9 mouse cellular contexts compared by ENCODE assay signal in genomic region chr3:138026286-138026685, GRCm38 (mm10). TPM values are rescaled to one million over a fixed set of nuclear protein-coding genes. Genes with fewer than 3 reads are reported as not detected.
DNase-seq lines count a peak whose midpoint lies in the region; ATAC-seq lines count a peak whose summit lies in the region.
"Had no signal": no experiment of that assay in that cellular context is flagged by ENCODE, and none has a peak within 500 bp of the region (broad histone marks: within the 10 kb centered on the region; RNA-seq: fewer than 3 reads in every experiment).

No protein-coding gene starts in this region.

- H3K9me3 ChIP-seq in midbrain, embryonic 11.5 days (ENCODE audit: control insufficient read depth, low read length), result no peaks in the 10 kb centered on the region
- no peaks in the 10 kb centered on the region for H3K9me3 ChIP-seq in midbrain, embryonic 16.5 days (replicated peaks; ENCODE audit: control insufficient read depth, low read length, poor library complexity, severe bottlenecking)
- no peaks in the 10 kb centered on the region for H3K9me3 ChIP-seq in heart, embryonic 14.5 days (ENCODE audit: control insufficient read depth, low read length)
- H3K9me3 ChIP-seq in forebrain, embryonic 15.5 days, result no peaks in the 10 kb centered on the region
- H3K9me3 ChIP-seq: hindbrain, embryonic 15.5 days had no signal

- H3K36me3 ChIP-seq in midbrain, embryonic 11.5 days (ENCODE audit: control insufficient read depth, insufficient read depth, low read length), result no peaks in the 10 kb centered on the region
- H3K36me3 ChIP-seq in midbrain, embryonic 16.5 days (ENCODE audit: control insufficient read depth, insufficient read depth, low read length), result no peaks in the 10 kb centered on the region
- H3K36me3 ChIP-seq in heart, embryonic 14.5 days (ENCODE audit: control insufficient read depth, insufficient read depth, low read length), result no peaks in the 10 kb centered on the region
- H3K36me3 ChIP-seq in forebrain, embryonic 15.5 days, result no peaks in the 10 kb centered on the region
- H3K36me3 ChIP-seq: hindbrain, embryonic 15.5 days had no signal

- no peak overlapping the region for H3K4me3 ChIP-seq in midbrain, embryonic 11.5 days (ENCODE audit: low read depth, low read length)
- H3K4me3 ChIP-seq in midbrain, embryonic 16.5 days (ENCODE audit: low read depth, low read length), result no peak overlapping the region
- H3K4me3 ChIP-seq in heart, embryonic 14.5 days (ENCODE audit: control insufficient read depth in 1 of 2, insufficient read depth in 1 of 2, low read depth in 1 of 2, low read length in 2 of 2), result peak overlapping the region in 1 of 2 experiments; percentile 23; a peak in 1 of 4 replicates
- no peak overlapping the region for H3K4me3 ChIP-seq in forebrain, embryonic 15.5 days
- H3K4me3 ChIP-seq: hindbrain, embryonic 15.5 days had no signal

- no peaks in the 10 kb centered on the region for H3K27me3 ChIP-seq in midbrain, embryonic 11.5 days (ENCODE audit: control insufficient read depth, insufficient read depth, low read length)
- no peaks in the 10 kb centered on the region for H3K27me3 ChIP-seq in midbrain, embryonic 16.5 days (ENCODE audit: control insufficient read depth, insufficient read depth, low read depth, low read length)
- no peaks in the 10 kb centered on the region for H3K27me3 ChIP-seq in heart, embryonic 14.5 days (ENCODE audit: control insufficient read depth, insufficient read depth, low read length)
- no peaks in the 10 kb centered on the region for H3K27me3 ChIP-seq in forebrain, embryonic 15.5 days
- H3K27me3 ChIP-seq: hindbrain, embryonic 15.5 days had no signal

- H3K4me2 ChIP-seq in midbrain, embryonic 11.5 days, result no peak overlapping the region
- H3K4me2 ChIP-seq in midbrain, embryonic 16.5 days (ENCODE audit: low read length), result no peak overlapping the region
- peak overlapping the region; percentile 23 for H3K4me2 ChIP-seq in heart, embryonic 14.5 days (ENCODE audit: low read length)
- no peak overlapping the region for H3K4me2 ChIP-seq in forebrain, embryonic 15.5 days (replicated peaks)
- H3K4me2 ChIP-seq: hindbrain, embryonic 15.5 days had no signal

- H3K27ac ChIP-seq in midbrain, embryonic 11.5 days (ENCODE audit: low read depth, low read length), result no peak overlapping the region
- no peak overlapping the region for H3K27ac ChIP-seq in midbrain, embryonic 16.5 days (ENCODE audit: low read length)
- peak overlapping the region; percentile 78 to 95 for H3K27ac ChIP-seq in heart, embryonic 14.5 days (replicated peaks in 1 of 2; ENCODE audit: control insufficient read depth in 1 of 2, insufficient read depth in 1 of 2, low read depth in 2 of 2, low read length in 2 of 2)
- no peak overlapping the region for H3K27ac ChIP-seq in forebrain, embryonic 15.5 days (replicated peaks)
- H3K27ac ChIP-seq: hindbrain, embryonic 15.5 days had no signal

- ATAC-seq in midbrain, embryonic 11.5 days (ENCODE audit: low FRiP score), result no peak
- no peak for ATAC-seq in midbrain, embryonic 16.5 days
- peak; percentile 17; the same call in 1 of the 2 replicates for ATAC-seq in common myeloid progenitor, adult 5-6 weeks (replicated peaks; ENCODE audit: low read depth, poor library complexity, severe bottlenecking)
- ATAC-seq in heart, embryonic 14.5 days (ENCODE audit: insufficient number of reproducible peaks, insufficient read depth, low FRiP score, low read depth), result peak; percentile 61; the same call in 1 of the 2 replicates
- ATAC-seq in forebrain, embryonic 15.5 days (replicated peaks), result no peak
- no peak for ATAC-seq in CD4-positive, CD25-positive, alpha-beta regulatory T cell, adult 4 months

- WGBS in midbrain, embryonic 11.5 days, result 84% methylated on average over 10 of the region's 10 CpGs
- WGBS in midbrain, embryonic 16.5 days, result 86% methylated on average over 10 of the region's 10 CpGs
- 23% methylated on average over 10 of the region's 10 CpGs for WGBS in heart, embryonic 14.5 days
- 86% methylated on average over 10 of the region's 10 CpGs for WGBS in forebrain, embryonic 15.5 days

- DNase-seq in midbrain, embryonic 11.5 days (ENCODE audit: low spot score, missing footprints), result peak; percentile 62
- peak; percentile 7 for DNase-seq in right cerebral cortex, postnatal 25 days
- no peak for DNase-seq in ovary, adult 18-20 months (ENCODE audit: low spot score)

- no peaks in the 10 kb centered on the region for H3K4me1 ChIP-seq in midbrain, embryonic 11.5 days (ENCODE audit: control insufficient read depth, insufficient read depth, low read length)
- H3K4me1 ChIP-seq in midbrain, embryonic 16.5 days (ENCODE audit: control insufficient read depth, insufficient read depth, low read length), result no peaks in the 10 kb centered on the region
- H3K4me1 ChIP-seq in heart, embryonic 14.5 days (ENCODE audit: control insufficient read depth in 2 of 2, insufficient read depth in 2 of 2, low read length in 2 of 2), result peaks cover 5 to 9% of the 10 kb centered on the region in 2 experiments; a peak in 3 of 4 replicates
- H3K4me1 ChIP-seq in forebrain, embryonic 15.5 days, result no peaks in the 10 kb centered on the region
- H3K4me1 ChIP-seq: hindbrain, embryonic 15.5 days had no signal

- H3K9ac ChIP-seq in midbrain, embryonic 11.5 days (ENCODE audit: low read length), result no peak overlapping the region
- H3K9ac ChIP-seq in midbrain, embryonic 16.5 days (ENCODE audit: low read depth, low read length), result no peak overlapping the region
- 0 out of 2 replicates have a peak overlapping the region, but pooled peaks have one; percentile 8 for H3K9ac ChIP-seq in heart, embryonic 14.5 days (ENCODE audit: low read length)
- H3K9ac ChIP-seq in forebrain, embryonic 15.5 days (replicated peaks), result no peak overlapping the region
- H3K9ac ChIP-seq: hindbrain, embryonic 15.5 days had no signal

RNA-seq across cellular contexts. Expression of gene 1110002E22Rik, which starts 38.6 kb away (rescaled TPM):
- polyA plus RNA-seq in midbrain, embryonic 11.5 days (2014; fragmentation: Nextera tagmentation; extraction: Ambion mirVana), result 0.01 and 0.08 TPM in 2 replicates
- 0.06 and 0.08 TPM in 2 replicates for polyA plus RNA-seq in midbrain, embryonic 16.5 days (2015; fragmentation: Nextera tagmentation; extraction: Ambion mirVana)
- not detected in 2 replicates for total RNA-seq in common myeloid progenitor, adult 5-6 weeks (2017)
- polyA plus RNA-seq in heart, embryonic 14.5 days (2014; fragmentation: Nextera tagmentation; extraction: Ambion mirVana), result 16.5 and 18.7 TPM in 2 replicates
- polyA plus RNA-seq in forebrain, embryonic 15.5 days (2015; fragmentation: Nextera tagmentation; extraction: Ambion mirVana), result 0.14 and 0.22 TPM in 2 replicates
- polyA plus RNA-seq in CD4-positive, CD25-positive, alpha-beta regulatory T cell, adult 4 months (2017; shearing (Covaris generic)), result not detected

RNA-seq across cellular contexts. Expression of gene Gm5105, which starts 40.9 kb away (rescaled TPM):
- polyA plus RNA-seq in midbrain, embryonic 11.5 days (2014; fragmentation: Nextera tagmentation; extraction: Ambion mirVana), result not detected in 2 replicates
- polyA plus RNA-seq in midbrain, embryonic 16.5 days (2015; fragmentation: Nextera tagmentation; extraction: Ambion mirVana), result 0.20 and 0.26 TPM in 2 replicates
- total RNA-seq in common myeloid progenitor, adult 5-6 weeks (2017), result not detected in 2 replicates
- polyA plus RNA-seq in heart, embryonic 14.5 days (2014; fragmentation: Nextera tagmentation; extraction: Ambion mirVana), result 0.57 and 0.89 TPM in 2 replicates
- 0.15 TPM in 1 of 2 replicates, not detected in the other for polyA plus RNA-seq in forebrain, embryonic 15.5 days (2015; fragmentation: Nextera tagmentation; extraction: Ambion mirVana)
- polyA plus RNA-seq in CD4-positive, CD25-positive, alpha-beta regulatory T cell, adult 4 months (2017; shearing (Covaris generic)), result not detected

RNA-seq across cellular contexts. Expression of gene Dapp1, which starts 44.9 kb away (rescaled TPM):
- polyA plus RNA-seq in midbrain, embryonic 11.5 days (2014; fragmentation: Nextera tagmentation; extraction: Ambion mirVana), result 3.2 and 3.4 TPM in 2 replicates
- 1.5 and 2.7 TPM in 2 replicates for polyA plus RNA-seq in midbrain, embryonic 16.5 days (2015; fragmentation: Nextera tagmentation; extraction: Ambion mirVana)
- 387 and 417 TPM in 2 replicates for total RNA-seq in common myeloid progenitor, adult 5-6 weeks (2017)
- 21.3 and 22.8 TPM in 2 replicates for polyA plus RNA-seq in heart, embryonic 14.5 days (2014; fragmentation: Nextera tagmentation; extraction: Ambion mirVana)
- polyA plus RNA-seq in forebrain, embryonic 15.5 days (2015; fragmentation: Nextera tagmentation; extraction: Ambion mirVana), result 3.7 and 4.3 TPM in 2 replicates
- polyA plus RNA-seq in CD4-positive, CD25-positive, alpha-beta regulatory T cell, adult 4 months (2017; shearing (Covaris generic)), result 10 to 100 TPM; 74.5 to 78.4 TPM

Comparison
In these comparisons a context has a peak if more than half of its experiments do, and no peak if none do; other contexts are left out.
1. ATAC-seq: peak in common myeloid progenitor, adult 5-6 weeks (single experiment) and heart, embryonic 14.5 days (single experiment); none in midbrain, embryonic 11.5 days (single experiment), midbrain, embryonic 16.5 days (single experiment), forebrain, embryonic 15.5 days (single experiment) and CD4-positive, CD25-positive, alpha-beta regulatory T cell, adult 4 months (single experiment).
2. H3K27ac ChIP-seq: peak in heart, embryonic 14.5 days (2 of 2); none in midbrain, embryonic 11.5 days (single experiment), midbrain, embryonic 16.5 days (single experiment) and forebrain, embryonic 15.5 days (single experiment).
3. RNA of gene 1110002E22Rik, which starts 38.6 kb away (polyA plus RNA-seq): 16.5 to 18.7 TPM in heart, embryonic 14.5 days; 0.14 to 0.22 TPM in forebrain, embryonic 15.5 days, 0.06 to 0.08 TPM in midbrain, embryonic 16.5 days, 0.01 to 0.08 TPM in midbrain, embryonic 11.5 days and not detected in CD4-positive, CD25-positive, alpha-beta regulatory T cell, adult 4 months; every median in the first group is over 10 times any median in the second.